Mouse (Mus musculus): ENCODE measurements at regions not wholly inside any gene's neighbourhood (a gene's known extent, or its start where the extent isn't known, plus 50 kb on each side); places are given as distances from the start of the nearest gene placed in this dataset.

DNA sequence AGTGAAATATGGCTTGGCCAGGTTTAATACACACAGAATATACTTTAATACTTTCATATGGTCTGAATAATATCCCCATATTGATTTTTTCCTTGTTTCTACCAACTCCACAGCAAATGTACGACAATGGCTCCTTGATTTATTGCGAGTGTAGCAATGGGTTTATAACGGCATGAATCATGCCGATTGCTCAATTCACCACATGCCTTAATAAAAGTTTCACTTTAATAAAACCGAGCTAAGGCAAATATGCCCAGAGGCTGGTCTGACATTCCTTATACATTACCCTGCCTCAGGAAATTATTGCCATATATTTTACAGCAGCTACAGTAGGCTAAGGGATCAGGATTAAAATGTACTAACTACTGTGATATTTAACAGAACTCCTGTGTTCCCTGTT is 201.2 kb upstream of the Osr1 start:
- H3K4me1 ChIP-seq (ENCODE audit: control insufficient read depth, insufficient read depth, low read length): no peaks in the 10 kb centered on the region
- H3K27ac ChIP-seq (ENCODE audit: low read depth, low read length): no peak overlapping the region
- no peak overlapping the region for H3K4me3 ChIP-seq (ENCODE audit: low read depth, low read length)
- no peaks in the 10 kb centered on the region for H3K9me3 ChIP-seq (ENCODE audit: control insufficient read depth, low read length)
- no peaks in the 10 kb centered on the region for H3K36me3 ChIP-seq (ENCODE audit: control insufficient read depth, insufficient read depth, low read length)
- no peak overlapping the region for H3K9ac ChIP-seq (replicated peaks; ENCODE audit: low read depth, low read length)
- peak; percentile 88 for ATAC-seq (ENCODE audit: low read depth)
- WGBS: 67% methylated on average over 5 of the region's 5 CpGs
- no peak overlapping the region for H3K4me2 ChIP-seq (ENCODE audit: low read depth, low read length)
- H3K27me3 ChIP-seq (ENCODE audit: control insufficient read depth, insufficient read depth, low read length): no peaks in the 10 kb centered on the region

DNA sequence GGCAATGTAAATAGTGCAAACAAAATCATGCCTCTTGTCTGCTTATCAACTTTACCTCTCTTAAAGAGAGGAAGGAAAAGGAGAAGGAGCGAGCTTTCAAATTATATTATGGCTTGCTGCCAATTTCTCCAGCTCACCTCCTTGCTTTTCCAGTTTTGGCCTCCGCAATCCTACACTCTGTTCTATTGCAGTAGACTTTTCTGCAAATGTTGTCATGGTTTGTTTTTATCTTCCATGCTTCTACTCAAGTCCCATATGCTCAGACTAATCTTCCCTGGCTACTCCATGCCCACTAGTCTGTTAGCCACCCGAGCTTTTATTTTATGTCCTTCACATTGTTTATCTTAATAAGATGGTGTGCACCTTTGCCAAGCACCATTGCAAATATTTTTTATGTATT is 168.0 kb upstream of the Osr1 start:
- Histone ChIP-seq H3K4me3 (ENCODE audit: low read depth, low read length) (no peak overlapping the region), H3K4me2 (ENCODE audit: low read depth, low read length) (no peak overlapping the region), H3K27ac (ENCODE audit: low read depth, low read length) (no peak overlapping the region), H3K9me3 (ENCODE audit: control insufficient read depth, low read length) (no peaks in the 10 kb centered on the region), H3K27me3 (ENCODE audit: control insufficient read depth, insufficient read depth, low read length) (no peaks in the 10 kb centered on the region), H3K36me3 (ENCODE audit: control insufficient read depth, insufficient read depth, low read length) (no peaks in the 10 kb centered on the region), H3K4me1 (ENCODE audit: control insufficient read depth, insufficient read depth, low read length) (no peaks in the 10 kb centered on the region), H3K9ac (replicated peaks; ENCODE audit: low read depth, low read length) (no peak overlapping the region)
- no peak for ATAC-seq (ENCODE audit: low read depth)
- WGBS: 93% methylated on average over 3 of the region's 3 CpGs

DNA sequence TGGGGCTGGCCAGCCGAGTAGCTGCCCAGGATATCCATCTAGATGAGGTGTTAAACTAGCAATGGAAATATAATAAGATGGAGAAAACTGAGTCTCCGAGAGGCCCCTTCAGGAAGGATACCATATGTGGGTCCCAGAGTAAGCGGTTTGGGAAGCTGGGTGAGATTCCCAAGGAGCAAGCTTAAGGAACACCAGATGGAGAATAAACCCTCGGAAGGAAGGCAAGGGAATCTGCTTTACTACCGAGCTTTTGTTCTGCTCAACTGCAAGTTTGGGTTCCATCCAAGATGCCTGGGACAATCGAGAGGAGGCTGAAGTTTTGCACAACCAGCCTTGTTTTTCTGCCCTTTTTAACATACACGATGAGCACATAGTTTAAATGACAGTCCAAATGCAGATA is 164.9 kb upstream of the Osr1 start:
- no peak overlapping the region for H3K4me3 ChIP-seq (ENCODE audit: low read depth, low read length)
- H3K9me3 ChIP-seq (ENCODE audit: control insufficient read depth, low read length): no peaks in the 10 kb centered on the region
- ATAC-seq (ENCODE audit: low read depth): no peak

DNA sequence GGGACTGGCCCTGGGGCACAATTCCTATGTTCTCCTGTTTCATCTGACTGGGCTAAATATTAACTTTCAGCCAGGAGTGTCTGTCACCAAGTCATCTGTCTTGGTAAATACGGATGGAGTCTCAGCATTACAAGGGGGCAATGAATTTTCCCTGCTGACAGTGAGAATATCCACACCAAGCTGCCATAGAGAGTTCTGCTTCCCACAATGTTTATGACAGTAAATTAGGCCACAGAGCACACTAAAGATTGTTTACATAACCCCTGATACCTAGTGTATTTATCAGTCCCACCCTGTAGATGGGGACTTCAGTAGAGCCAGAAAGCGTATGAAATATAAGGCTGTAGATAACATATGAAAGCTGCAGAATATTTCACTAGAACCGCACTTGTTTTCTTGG is 150.6 kb upstream of the Osr1 start:
- H3K27ac ChIP-seq (ENCODE audit: low read depth, low read length): no peak overlapping the region
- no peak overlapping the region for H3K4me2 ChIP-seq (ENCODE audit: low read depth, low read length)
- H3K9ac ChIP-seq (replicated peaks; ENCODE audit: low read depth, low read length): no peak overlapping the region
- no peaks in the 10 kb centered on the region for H3K36me3 ChIP-seq (ENCODE audit: control insufficient read depth, insufficient read depth, low read length)
- WGBS: 62% methylated on average over 3 of the region's 3 CpGs
- no peak overlapping the region for H3K4me3 ChIP-seq (ENCODE audit: low read depth, low read length)
- no peaks in the 10 kb centered on the region for H3K27me3 ChIP-seq (ENCODE audit: control insufficient read depth, insufficient read depth, low read length)
- no peaks in the 10 kb centered on the region for H3K9me3 ChIP-seq (ENCODE audit: control insufficient read depth, low read length)
- no peak for ATAC-seq (ENCODE audit: low read depth)
- no peaks in the 10 kb centered on the region for H3K4me1 ChIP-seq (ENCODE audit: control insufficient read depth, insufficient read depth, low read length)

More for the DNA sequence above, 164.9 kb upstream of the Osr1 start:
- Histone ChIP-seq H3K27ac (ENCODE audit: low read depth, low read length) (no peak overlapping the region), H3K4me1 (ENCODE audit: control insufficient read depth, insufficient read depth, low read length) (no peaks in the 10 kb centered on the region), H3K4me2 (ENCODE audit: low read depth, low read length) (no peak overlapping the region), H3K36me3 (ENCODE audit: control insufficient read depth, insufficient read depth, low read length) (no peaks in the 10 kb centered on the region), H3K27me3 (ENCODE audit: control insufficient read depth, insufficient read depth, low read length) (no peaks in the 10 kb centered on the region), H3K9ac (replicated peaks; ENCODE audit: low read depth, low read length) (no peak overlapping the region)
- WGBS: 65% methylated on average over 7 of the region's 7 CpGs

DNA sequence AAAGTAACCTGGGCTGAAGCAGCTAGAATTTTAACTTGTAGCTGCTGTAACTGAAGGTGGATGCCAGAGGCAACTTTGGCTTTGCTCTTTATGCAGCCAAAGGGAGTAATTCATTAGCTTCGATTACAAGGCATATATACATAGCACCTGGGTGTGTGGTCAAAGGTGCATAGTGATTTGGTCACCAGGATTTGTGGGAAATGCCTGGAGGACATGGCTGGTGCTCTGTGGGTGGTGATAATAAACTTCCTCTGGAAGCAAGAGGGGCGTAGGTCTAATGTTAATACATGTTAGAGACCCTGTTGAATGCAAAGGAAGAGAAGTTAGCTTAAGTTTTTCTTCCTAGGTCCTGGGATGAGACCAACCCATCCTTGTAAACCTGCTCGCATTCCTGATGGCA is 139.3 kb upstream of the Osr1 start:
- Histone ChIP-seq H3K27me3 (ENCODE audit: control insufficient read depth, insufficient read depth, low read length) (no peaks in the 10 kb centered on the region), H3K4me3 (ENCODE audit: low read depth, low read length) (no peak overlapping the region), H3K9me3 (ENCODE audit: control insufficient read depth, low read length) (no peaks in the 10 kb centered on the region), H3K36me3 (ENCODE audit: control insufficient read depth, insufficient read depth, low read length) (no peaks in the 10 kb centered on the region), H3K4me1 (ENCODE audit: control insufficient read depth, insufficient read depth, low read length) (no peaks in the 10 kb centered on the region), H3K4me2 (ENCODE audit: low read depth, low read length) (no peak overlapping the region), H3K9ac (replicated peaks; ENCODE audit: low read depth, low read length) (no peak overlapping the region), H3K27ac (ENCODE audit: low read depth, low read length) (no peak overlapping the region)
- ATAC-seq (ENCODE audit: low read depth): no peak
- 92% methylated on average over 3 of the region's 3 CpGs for WGBS

DNA sequence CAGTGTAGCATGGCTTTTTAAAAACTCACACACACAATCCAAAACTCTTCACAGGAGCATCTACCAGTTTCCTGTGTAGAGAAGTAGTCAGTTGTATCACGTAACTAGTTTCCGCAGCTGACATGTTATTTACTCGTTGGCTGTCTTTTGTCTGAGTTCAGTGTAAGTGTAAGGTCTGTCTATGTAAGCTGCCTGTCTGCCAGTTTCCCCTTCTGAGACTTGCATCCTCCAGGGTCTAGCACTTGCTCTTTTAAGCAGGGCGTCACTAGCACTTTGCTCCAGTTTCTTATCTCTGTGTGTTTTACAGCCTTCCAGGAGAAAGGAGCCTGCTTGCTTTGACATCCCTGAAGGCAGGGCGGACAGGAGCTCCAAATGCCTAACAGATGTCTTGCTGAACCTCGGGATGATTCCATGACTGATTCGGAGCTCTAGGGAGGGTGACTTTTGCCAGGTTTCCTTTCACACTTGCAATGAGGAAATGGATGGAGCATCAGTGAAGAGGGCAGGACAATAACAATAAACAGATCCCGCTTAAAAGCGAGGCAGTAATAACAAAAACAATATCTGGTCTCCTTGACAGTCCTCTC is 131.2 kb upstream of the Osr1 start:
- H3K4me3 ChIP-seq (ENCODE audit: low read depth, low read length): no peak overlapping the region
- 66% methylated on average over 9 of the region's 9 CpGs for WGBS
- H3K27me3 ChIP-seq (ENCODE audit: control insufficient read depth, insufficient read depth, low read length): no peaks in the 10 kb centered on the region
- no peaks in the 10 kb centered on the region for H3K36me3 ChIP-seq (ENCODE audit: control insufficient read depth, insufficient read depth, low read length)
- H3K4me1 ChIP-seq (ENCODE audit: control insufficient read depth, insufficient read depth, low read length): no peaks in the 10 kb centered on the region
- H3K9ac ChIP-seq (replicated peaks; ENCODE audit: low read depth, low read length): no peak overlapping the region
- H3K4me2 ChIP-seq (ENCODE audit: low read depth, low read length): no peak overlapping the region
- no peaks in the 10 kb centered on the region for H3K9me3 ChIP-seq (ENCODE audit: control insufficient read depth, low read length)
- no peak for ATAC-seq (ENCODE audit: low read depth)
- no peak overlapping the region for H3K27ac ChIP-seq (ENCODE audit: low read depth, low read length)

DNA sequence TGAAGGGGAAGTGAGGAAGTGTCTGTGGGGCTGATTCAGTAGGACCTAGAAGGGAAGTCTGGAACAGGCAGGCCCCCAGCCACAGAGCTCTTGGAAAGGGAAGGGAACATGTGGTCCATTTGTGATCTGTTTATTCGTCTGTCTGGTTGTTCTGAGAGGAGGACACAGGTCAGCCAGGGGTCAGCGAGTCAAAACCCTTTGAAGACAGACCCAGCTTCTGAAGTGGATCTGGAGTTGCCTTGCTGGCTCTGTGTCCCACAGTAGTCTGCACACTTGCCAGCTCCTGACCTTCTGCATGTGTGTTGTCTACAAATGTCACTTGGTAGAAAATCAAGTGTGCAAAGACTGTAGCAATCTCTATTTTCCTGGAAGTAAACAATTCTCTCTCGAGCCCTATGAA is 119.3 kb upstream of the Osr1 start:
- no peak overlapping the region for H3K4me3 ChIP-seq (ENCODE audit: low read depth, low read length)
- no peak overlapping the region for H3K4me2 ChIP-seq (ENCODE audit: low read depth, low read length)
- no peak overlapping the region for H3K9ac ChIP-seq (replicated peaks; ENCODE audit: low read depth, low read length)
- no peaks in the 10 kb centered on the region for H3K27me3 ChIP-seq (ENCODE audit: control insufficient read depth, insufficient read depth, low read length)
- H3K9me3 ChIP-seq (ENCODE audit: control insufficient read depth, low read length): no peaks in the 10 kb centered on the region
- WGBS: 58% methylated on average over 3 of the region's 3 CpGs
- no peak overlapping the region for H3K27ac ChIP-seq (ENCODE audit: low read depth, low read length)
- no peaks in the 10 kb centered on the region for H3K4me1 ChIP-seq (ENCODE audit: control insufficient read depth, insufficient read depth, low read length)
- no peaks in the 10 kb centered on the region for H3K36me3 ChIP-seq (ENCODE audit: control insufficient read depth, insufficient read depth, low read length)
- no peak for ATAC-seq (ENCODE audit: low read depth)

DNA sequence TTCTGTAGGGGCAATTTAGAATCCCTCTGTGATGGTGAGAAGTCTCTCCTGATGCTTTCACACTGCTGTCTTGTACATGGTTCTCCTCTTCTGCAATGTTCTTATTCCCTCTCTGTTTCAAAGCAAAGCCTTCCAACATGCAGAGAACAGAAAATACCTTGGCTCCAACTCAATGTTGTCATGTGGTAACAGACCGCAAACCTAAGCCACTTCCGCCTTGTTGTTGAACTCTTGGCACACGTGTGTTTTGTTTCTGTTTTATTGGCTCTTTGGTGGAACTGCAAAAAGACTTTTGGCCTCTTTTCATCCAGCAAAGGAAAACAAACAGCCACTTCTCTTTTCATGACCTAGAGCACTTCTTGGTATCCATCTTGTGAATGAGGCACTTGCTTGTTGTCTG is 109.7 kb upstream of the Osr1 start:
- H3K36me3 ChIP-seq (ENCODE audit: control insufficient read depth, insufficient read depth, low read length): no peaks in the 10 kb centered on the region
- 81% methylated on average over 3 of the region's 3 CpGs for WGBS
- ATAC-seq (ENCODE audit: low read depth): no peak

DNA sequence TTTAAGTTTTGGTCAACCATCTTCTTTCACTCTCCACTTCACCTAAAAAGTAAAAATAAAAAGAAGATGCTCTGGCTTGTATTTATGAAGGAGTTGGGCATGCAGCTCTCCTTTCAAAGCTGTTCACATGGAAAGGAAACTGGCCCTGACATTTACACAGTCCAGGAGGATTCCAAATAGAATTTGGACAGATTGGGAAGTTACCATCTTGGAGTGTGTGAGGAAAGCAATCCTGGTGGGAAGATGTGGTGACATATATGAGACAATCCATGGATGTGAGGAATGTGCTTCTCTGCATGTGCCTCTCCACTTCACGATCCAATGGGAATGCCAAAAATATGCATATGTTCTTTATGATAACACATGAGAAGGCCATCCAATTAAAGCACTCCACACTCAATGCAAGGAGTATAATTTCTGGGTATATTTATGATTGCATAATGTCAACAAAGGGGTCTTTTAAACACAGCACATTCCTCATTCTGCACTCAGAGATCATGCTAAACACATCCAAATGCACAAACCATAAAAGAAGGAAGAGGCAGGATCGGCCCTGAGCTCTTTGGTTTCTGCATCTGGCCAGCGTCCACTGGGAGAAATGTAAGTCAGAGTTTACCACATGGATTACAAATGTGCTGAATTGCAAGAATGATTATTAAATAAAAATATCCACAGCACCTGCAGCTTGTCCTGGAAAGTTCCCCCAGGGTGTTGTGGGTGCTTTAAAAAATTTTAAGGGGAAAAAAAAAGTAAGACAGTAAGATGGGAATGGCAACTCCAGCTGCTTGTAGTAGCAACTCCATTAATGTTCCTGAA is 100.1 kb upstream of the Osr1 start:
- ATAC-seq (ENCODE audit: low read depth): no peak
- Histone ChIP-seq H3K36me3 (ENCODE audit: control insufficient read depth, insufficient read depth, low read length) (no peaks in the 10 kb centered on the region), H3K4me3 (ENCODE audit: low read depth, low read length) (no peak overlapping the region), H3K4me1 (ENCODE audit: control insufficient read depth, insufficient read depth, low read length) (no peaks in the 10 kb centered on the region), H3K9me3 (ENCODE audit: control insufficient read depth, low read length) (no peaks in the 10 kb centered on the region), H3K4me2 (ENCODE audit: low read depth, low read length) (no peak overlapping the region), H3K27ac (ENCODE audit: low read depth, low read length) (no peak overlapping the region), H3K9ac (replicated peaks; ENCODE audit: low read depth, low read length) (no peak overlapping the region), H3K27me3 (ENCODE audit: control insufficient read depth, insufficient read depth, low read length) (no peaks in the 10 kb centered on the region)
- 73% methylated on average over 3 of the region's 3 CpGs for WGBS

More for the DNA sequence above, 109.7 kb upstream of the Osr1 start:
- H3K9ac ChIP-seq (replicated peaks; ENCODE audit: low read depth, low read length): no peak overlapping the region
- no peaks in the 10 kb centered on the region for H3K27me3 ChIP-seq (ENCODE audit: control insufficient read depth, insufficient read depth, low read length)
- H3K4me2 ChIP-seq (ENCODE audit: low read depth, low read length): no peak overlapping the region
- no peak overlapping the region for H3K4me3 ChIP-seq (ENCODE audit: low read depth, low read length)
- H3K4me1 ChIP-seq (ENCODE audit: control insufficient read depth, insufficient read depth, low read length): no peaks in the 10 kb centered on the region
- H3K27ac ChIP-seq (ENCODE audit: low read depth, low read length): no peak overlapping the region
- no peaks in the 10 kb centered on the region for H3K9me3 ChIP-seq (ENCODE audit: control insufficient read depth, low read length)
